Mouse (Mus musculus) olfactory bulb, adult 2 months (tissue): Measurements from ENCODE around the gene Tubg1.

Source experiments
- CTCF ChIP-seq: fragments of 200-500 bp; IDR thresholded peaks from 2 replicates; pipeline ENCODE4 v1.5.1; 2012; ENCODE audit warnings: low read depth, mild to moderate bottlenecking, low read length, moderate library complexity; ENCODE audit not compliant: insufficient read depth
- POLR2A ChIP-seq: fragments of 200-500 bp; IDR thresholded peaks from 2 replicates; pipeline ENCODE4 v1.6.1; 2012; ENCODE audit warnings: mild to moderate bottlenecking, low read depth, low read length, moderate library complexity; ENCODE audit not compliant: insufficient read depth

DNA sequence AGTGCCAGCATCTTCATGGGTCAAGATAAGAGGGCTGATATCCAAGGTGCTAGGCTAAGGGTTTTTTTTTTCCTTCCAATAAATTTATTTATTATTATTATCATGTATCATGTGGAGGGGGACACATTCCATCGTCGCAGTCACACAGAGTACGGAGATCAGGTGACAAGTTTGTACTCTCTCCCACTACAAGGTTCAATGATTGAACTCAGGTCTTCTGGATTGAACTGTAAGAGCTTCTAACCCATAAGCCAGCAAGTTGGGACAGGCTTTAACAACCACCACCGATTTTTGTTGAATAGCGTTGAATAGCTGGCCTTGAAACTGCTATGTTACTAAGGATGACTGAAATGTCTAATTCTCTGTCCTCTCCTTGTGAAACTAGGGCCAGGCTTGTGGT, 39.3 kb upstream of the Tubg1 start:
- TF ChIP-seq CTCF (no peak), POLR2A (no peak)
